Mouse (Mus musculus): ENCODE measurements around the gene Fry. TPM values are rescaled to one million over a fixed set of nuclear protein-coding genes. Genes with fewer than 3 reads are reported as not detected.
A peak's percentile ranks its signal among the peaks of the same experiment; 100 is the strongest.

The Fry gene
- total RNA-seq, 2 experiments from 2014 or later = 77.1 to 89.4 TPM

- DNase-seq = no peak
Measured at GRCm38 (mm10) chr5:150130144-150130543, 11.7 kb downstream of the Fry start.

DNA sequence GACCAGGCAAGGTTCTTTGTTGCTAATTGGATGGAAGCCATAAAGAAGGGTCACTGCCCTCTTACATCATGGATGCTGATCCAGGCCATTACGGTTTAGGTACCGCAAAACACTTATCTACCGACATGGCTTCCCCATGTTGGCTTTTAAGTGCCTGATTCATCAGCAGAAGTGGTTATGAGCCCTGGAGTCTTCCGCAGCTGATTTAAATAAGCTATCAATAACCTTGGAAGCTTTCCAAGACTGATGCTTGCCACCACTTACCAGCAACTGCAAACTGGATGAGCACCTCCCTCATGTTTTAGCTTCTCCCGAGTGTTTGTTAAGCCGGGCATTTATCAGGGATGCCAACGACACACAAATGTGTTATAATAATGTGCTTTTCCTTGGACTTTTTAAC, 12.7 kb downstream of the Fry start:
- no peak for DNase-seq

DNA sequence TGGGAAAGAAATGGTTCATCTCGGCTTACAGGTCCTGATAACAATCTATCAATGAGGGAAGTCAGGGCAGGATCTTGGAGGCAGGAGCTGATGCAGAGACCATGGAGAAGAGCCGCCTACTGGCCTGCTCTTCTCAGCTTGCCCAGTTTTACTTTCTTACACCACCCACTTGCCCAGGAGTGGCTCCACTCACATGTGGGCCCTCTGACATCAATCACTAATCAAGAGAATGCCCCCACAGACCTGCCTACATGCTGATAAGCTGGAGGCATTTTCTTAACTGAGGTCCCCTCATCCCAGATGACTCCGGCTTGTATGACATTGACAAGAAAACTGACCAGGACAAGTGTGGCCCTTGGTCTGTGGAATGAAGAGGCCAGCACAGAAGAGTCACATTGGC, 16.2 kb downstream of the Fry start:
- DNase-seq = no peak

GRCm38 (mm10) chr5:150135529-150135928, 17.1 kb downstream of the Fry start:
- no peak for DNase-seq

- no peak for DNase-seq
Measured at GRCm38 (mm10) chr5:150137772-150138451, 19.5 kb downstream of the Fry start.

DNA sequence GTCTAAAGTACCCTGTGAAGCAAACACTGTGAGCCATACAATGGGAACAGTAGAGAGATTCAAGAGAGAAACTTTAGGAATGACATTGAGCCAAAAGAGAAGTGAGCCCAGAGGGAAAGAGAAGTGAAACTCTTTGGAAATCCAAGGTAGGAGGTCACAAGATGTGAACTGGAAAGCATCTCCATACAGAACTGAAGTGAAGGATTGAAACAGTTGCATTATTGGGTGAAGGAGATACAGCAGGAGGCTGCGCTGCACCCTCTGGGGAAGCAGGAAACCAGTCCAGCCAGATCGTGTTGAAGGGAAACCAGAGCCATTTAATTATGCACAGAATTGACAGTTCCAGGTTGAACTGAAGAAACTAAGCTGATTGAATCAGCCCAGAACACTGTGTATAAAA, 22.1 kb downstream of the Fry start:
- DNase-seq = no peak

GRCm38 (mm10) chr5:150145967-150146366, 27.5 kb downstream of the Fry start:
- DNase-seq = no peak

DNA sequence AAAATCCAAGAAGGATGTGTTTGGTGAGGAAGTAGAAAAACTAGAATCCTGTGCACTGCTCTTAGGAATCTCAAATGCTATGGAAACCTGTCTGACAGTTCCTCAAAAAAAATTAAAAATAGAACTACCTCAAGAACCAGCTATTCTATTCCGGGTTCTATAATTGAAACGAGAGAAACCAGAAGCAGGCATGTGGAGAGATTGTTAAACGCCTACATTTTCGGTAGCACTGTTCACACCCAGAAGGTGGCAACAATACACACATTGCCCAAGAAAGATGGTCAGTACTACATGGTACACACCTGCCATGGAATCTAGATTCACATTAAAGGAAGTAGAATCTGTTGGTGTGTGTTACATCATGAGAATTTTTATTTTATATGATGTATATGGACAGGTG, 28.2 kb downstream of the Fry start:
- no peak for DNase-seq

DNA sequence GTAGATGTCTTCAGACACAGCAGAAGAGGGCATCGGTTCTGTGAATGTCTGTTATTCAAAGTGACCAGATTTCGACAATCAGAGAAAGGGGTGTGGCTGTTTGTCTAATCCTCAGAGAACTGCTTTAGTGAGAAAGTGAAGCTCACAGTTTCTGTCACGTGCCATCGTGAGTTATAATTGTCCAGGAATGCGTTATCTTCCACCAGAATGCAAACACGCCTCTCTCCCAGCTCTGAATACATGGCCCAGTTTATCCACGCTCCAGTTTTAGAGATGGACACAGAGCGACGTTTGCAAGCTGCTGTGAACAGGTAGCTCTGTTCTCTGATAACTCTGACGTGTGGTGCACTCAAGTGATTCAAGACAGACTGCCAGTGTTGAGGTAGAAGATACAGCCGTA, 31.3 kb downstream of the Fry start:
- no peak for DNase-seq

- no peak for DNase-seq
Measured at GRCm38 (mm10) chr5:150150986-150151385, 32.5 kb downstream of the Fry start.

DNA sequence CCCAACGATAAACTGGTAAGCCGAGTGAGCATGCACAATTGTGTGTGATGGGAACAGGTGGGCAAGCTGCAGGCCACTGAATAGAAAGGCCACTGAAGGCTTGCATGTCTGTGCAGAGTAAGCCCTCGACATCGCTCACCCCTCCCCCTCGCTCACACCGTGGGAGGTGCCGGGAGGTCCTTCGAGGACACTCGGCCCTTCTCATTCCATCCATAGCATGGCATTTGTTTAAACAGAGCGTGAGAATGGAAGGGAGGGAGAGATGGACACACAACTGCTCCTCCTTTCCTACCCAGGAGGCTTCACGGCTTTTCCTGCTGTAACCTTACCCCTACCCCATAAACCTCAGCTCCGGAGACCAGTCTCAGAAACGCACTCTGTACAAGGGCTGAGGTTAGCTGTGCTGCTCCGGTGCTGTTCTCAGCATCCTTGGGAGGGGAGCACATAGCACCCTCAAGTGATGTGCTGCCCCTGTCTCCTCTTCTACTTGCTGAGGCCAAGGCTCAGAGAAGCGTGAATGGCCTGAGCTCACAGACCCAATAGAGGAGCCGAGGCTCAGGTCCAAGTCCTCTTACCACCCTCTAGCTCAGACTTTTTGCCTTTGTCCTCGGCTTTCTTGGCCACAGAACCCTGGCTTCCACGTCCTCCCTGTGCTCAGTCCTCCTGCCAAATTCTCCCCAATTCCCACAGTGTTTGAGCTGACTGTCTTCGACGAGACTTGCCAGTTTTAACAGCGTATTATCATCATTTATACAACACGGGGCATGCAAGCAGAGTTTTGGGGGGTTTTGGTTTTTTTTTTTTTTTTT, 33.8 kb downstream of the Fry start:
- peak; percentile 55 for DNase-seq

DNA sequence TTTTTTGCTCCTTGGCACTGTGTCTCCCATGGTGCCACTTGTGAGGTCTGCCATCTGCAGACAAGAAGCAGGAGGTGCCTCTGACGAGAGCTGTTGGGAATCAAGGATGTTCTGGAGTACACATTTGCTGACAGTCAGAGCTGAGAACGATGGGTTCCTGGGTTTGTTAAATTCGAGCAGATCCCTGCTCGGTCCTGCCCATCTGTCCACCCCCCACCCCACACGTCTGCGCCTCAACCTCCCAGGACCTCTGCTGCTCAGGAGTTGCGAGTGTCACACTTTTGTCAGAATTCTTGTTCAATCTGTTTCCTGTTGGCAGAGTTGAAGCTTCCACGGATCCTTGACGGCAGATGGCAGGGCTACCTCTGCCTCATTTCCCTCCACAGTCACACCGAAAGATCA, 34.4 kb downstream of the Fry start:
- DNase-seq = no peak

GRCm38 (mm10) chr5:150155388-150155787, 36.9 kb downstream of the Fry start:
- DNase-seq = no peak

GRCm38 (mm10) chr5:150156063-150156786, 37.8 kb downstream of the Fry start:
- no peak for DNase-seq

DNA sequence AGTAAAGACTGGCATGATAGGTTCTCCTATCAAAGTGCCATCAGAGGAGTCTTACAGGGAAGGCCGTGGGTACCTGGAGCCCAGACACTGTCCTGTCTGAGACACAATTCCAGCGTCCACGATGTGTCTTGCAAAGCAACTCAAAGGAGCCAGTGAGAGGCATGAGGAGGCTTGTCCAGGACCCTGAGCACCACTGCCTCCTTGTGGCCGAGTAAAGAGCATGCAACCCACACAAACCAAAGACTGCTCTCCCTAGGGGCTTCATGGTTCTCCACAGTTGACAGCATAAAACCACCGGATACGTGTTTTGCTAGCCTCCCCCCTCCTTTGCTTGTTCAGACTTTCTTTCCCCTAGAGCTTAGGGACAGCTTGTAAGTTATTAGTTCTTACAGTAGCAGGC, 39.2 kb downstream of the Fry start:
- peak; percentile 53 for DNase-seq

DNA sequence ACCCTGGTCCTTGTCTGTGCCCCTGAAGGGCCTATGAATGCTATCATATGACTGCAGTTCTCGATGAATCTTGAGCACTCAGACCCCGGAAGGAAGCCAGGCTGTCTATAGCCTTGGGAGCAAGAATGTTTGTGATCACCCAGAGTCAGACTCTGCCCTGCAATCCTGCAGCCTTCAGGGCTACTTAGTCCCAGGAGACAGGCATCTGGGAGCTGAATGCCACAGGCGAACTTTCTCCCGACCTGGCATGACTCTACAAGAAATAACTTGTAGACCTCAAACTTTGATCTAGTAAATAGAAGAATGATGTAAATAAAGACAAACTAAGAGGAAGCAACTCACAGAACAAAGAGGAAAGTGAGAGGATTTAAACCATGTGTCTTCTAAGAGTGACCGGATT, 40.7 kb downstream of the Fry start:
- no peak for DNase-seq

DNA sequence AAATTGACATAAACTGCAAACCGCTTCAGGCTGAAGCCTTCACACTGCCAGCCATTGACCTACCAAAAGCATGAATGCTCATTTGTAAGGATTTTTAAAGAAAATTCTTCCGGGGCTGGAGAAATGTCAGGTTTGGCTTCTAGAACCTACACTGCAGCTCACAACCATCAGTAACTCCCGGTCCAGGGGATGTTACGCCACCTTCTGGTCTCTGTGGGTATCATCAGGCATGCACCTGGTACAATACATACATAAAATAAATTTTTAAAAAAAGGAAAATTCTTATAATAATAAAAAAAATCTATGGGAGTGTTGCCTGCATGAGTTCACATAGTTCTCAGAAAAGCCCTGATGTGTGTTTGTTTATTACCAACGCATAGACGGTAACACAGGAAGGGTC, 42.7 kb downstream of the Fry start:
- no peak for DNase-seq

- no peak for DNase-seq
Measured at GRCm38 (mm10) chr5:150161898-150162297, 43.5 kb downstream of the Fry start.

- DNase-seq = no peak
Measured at GRCm38 (mm10) chr5:150164671-150165070, 46.2 kb downstream of the Fry start.

DNA sequence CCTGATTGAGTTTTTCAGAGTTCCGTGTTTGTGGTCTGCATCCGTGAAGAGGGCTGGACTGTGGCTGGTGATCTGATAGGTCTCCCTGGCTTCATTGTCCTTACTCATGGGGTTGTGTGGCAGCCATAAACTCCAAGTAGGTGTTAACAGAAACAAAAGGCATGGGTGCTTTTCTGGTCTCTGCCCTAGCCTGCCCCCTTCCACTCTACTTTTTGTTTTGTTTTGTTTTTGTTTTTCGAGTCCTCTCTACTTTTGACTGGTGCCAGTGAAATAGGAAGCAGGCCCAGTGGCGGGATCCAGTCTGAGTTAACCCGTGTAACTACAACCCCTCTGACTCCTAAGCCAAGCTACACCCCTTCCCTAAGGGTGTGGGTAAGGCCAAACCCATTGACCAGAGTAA, 48.4 kb downstream of the Fry start:
- no peak for DNase-seq

- DNase-seq = no peak
Measured at GRCm38 (mm10) chr5:150167287-150167686, 48.8 kb downstream of the Fry start.

GRCm38 (mm10) chr5:150168712-150169111, 50.3 kb downstream of the Fry start:
- DNase-seq = peak; percentile 54

DNA sequence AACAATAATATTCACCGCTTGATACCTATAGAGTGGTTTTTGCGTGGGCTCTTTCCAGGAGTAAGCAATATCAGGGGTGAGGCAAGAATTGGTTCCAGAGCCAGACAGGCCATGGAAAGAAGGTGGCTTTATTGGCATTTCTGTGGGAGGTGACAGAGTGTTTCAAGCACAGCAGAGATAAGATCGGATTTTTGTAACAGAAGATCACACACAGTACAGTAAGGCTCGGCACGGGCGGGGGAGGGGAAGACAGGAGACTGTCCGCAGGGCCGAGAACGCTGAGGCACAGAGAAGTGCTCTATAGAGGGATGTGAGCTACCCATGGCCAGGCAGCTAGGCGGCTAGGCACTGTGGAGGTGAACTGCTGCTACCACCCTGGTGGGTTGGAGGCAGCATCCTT, 53.1 kb downstream of the Fry start:
- no peak for DNase-seq

Data from gastrocnemius, postnatal 10 days (tissue).